Mouse (Mus musculus) lung, embryonic 14.5 days (tissue): ENCODE measurements at regions not wholly inside any gene's neighbourhood (a gene's known extent, or its start where the extent isn't known, plus 50 kb on each side); places are given as distances from the start of the nearest gene placed in this dataset.

ENCODE experiments used
- ATAC-seq: fragments of 200-750 bp; cut with Nextera tagmentation; 2 replicates; pipeline ENCODE4 v1.8.0; 2017; ENCODE audit warnings: mild to moderate bottlenecking, moderate TSS enrichment, moderate library complexity; ENCODE audit not compliant: insufficient read depth
- DNase-seq: peaks from one replicate; pipeline ENCODE4 v3.0.0-alpha.2; 2015
- H3K27ac ChIP-seq: fragments of 300-500 bp; sonication (generic); 2 replicates; pipeline ENCODE4 v1.5.1; 2014; ENCODE audit warnings: low read depth, mild to moderate bottlenecking, moderate library complexity
- H3K27me3 ChIP-seq: fragments of 300-500 bp; sonication (generic); 2 replicates; pipeline ENCODE4 v1.6.1; 2014; ENCODE audit warnings: low read length, control low read depth; ENCODE audit not compliant: insufficient read depth
- H3K36me3 ChIP-seq: fragments of 300-500 bp; sonication (generic); 2 replicates; pipeline ENCODE4 v1.6.1; 2014; ENCODE audit warnings: control low read depth; ENCODE audit not compliant: insufficient read depth
- H3K4me1 ChIP-seq: fragments of 300-500 bp; sonication (generic); 2 replicates; pipeline ENCODE4 v1.6.1; 2014; ENCODE audit warnings: antibody characterized with exemption, control low read depth; ENCODE audit not compliant: insufficient read depth
- H3K4me2 ChIP-seq: fragments of 300-500 bp; sonication (generic); 2 replicates; pipeline ENCODE4 v1.6.1; 2014; ENCODE audit warnings: mild to moderate bottlenecking
- H3K4me3 ChIP-seq: fragments of 300-500 bp; sonication (generic); 2 replicates; pipeline ENCODE4 v1.5.1; 2014; ENCODE audit warnings: low read depth, low read length
- H3K9ac ChIP-seq: fragments of 300-500 bp; sonication (generic); 2 replicates; pipeline ENCODE4 v1.6.1; 2014
- H3K9me3 ChIP-seq: fragments of 300-500 bp; sonication (generic); 2 replicates; pipeline ENCODE4 v1.6.1; 2016; ENCODE audit warnings: low read depth, low read length, control low read depth
- CTCF ChIP-seq: IDR thresholded peaks from 2 replicates; pipeline ENCODE4 v1.5.1; 2016; ENCODE audit warnings: antibody characterized with exemption, low read depth
- WGBS: fragments of 180-500 bp; shearing (Covaris S2); extraction: QIAGEN DNeasy Blood & Tissue Kit; methylation state at CpG from one replicate; pipeline ENCODE4 v1.1.7; 2014; 5-methylcytosine and 5-hydroxymethylcytosine counted together

DNA sequence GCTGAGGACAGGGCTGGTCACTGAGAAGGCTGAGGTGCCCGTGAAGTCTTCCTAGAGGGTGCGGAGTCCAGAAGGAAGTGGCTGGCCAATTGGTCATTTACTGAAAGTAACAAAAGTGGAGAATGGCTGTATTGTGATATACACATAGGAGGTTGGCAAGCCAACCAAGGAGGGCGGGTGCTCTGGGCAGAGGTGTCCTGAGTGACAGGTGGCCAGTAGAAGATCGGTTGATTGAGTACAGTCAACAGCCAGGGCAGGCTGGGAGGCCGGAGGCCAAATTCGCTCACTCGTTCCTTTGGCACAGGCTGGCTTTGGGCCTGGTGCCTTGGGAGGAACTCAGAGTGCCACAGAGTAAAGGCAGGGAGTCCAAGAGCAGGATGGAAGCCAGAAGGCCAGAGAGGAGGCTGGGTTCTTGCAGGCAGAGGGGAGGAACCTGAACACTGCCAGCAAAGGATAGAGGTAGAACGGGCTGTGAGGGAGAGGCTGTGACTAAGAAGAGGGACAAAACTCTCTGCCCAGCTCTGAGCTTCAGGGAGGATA, 68.3 kb downstream of the Gm11733 start:
- TF ChIP-seq CTCF: no peak
- no peaks in the 10 kb centered on the region for H3K27me3 ChIP-seq
- H3K9ac ChIP-seq: no peak overlapping the region
- H3K4me2 ChIP-seq: no peak overlapping the region
- DNase-seq: no peak
- ATAC-seq: no peak
- H3K9me3 ChIP-seq: no peaks in the 10 kb centered on the region
- H3K4me3 ChIP-seq: no peak overlapping the region
- no peak overlapping the region for H3K27ac ChIP-seq
- H3K4me1 ChIP-seq: no peaks in the 10 kb centered on the region
- H3K36me3 ChIP-seq: no peaks in the 10 kb centered on the region
- WGBS: 91% methylated on average over 8 of the region's 8 CpGs

DNA sequence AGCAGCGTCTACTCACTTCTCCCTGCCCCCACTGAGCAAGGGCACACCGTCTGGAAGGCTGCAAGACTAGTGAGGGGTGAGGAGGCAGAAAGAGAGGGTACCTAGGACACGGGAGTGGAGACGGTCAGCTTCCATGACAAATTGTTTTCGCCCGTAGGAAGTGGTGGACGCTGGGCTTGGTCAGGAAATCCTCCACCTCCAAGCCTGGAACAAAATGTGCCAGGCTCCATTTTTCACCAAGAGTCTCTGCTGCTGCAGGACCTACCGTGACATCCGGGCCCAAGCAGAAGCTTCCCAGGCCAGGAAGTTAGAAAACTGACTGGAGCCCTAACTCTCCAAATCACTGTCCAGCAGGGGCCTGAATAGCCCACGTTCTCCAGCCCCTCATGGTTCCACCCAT, 69.9 kb downstream of the Gm11733 start:
- H3K36me3 ChIP-seq: no peaks in the 10 kb centered on the region
- no peaks in the 10 kb centered on the region for H3K4me1 ChIP-seq
- no peak overlapping the region for H3K4me3 ChIP-seq
- ATAC-seq: no peak
- no peak for TF ChIP-seq CTCF
- H3K9me3 ChIP-seq: no peaks in the 10 kb centered on the region
- no peak overlapping the region for H3K27ac ChIP-seq
- WGBS: 35% methylated on average over 10 of the region's 10 CpGs
- no peak overlapping the region for H3K4me2 ChIP-seq
- peak; percentile 8 for DNase-seq
- H3K27me3 ChIP-seq: no peaks in the 10 kb centered on the region
- no peak overlapping the region for H3K9ac ChIP-seq

- no peak overlapping the region for H3K4me3 ChIP-seq
- no peak overlapping the region for H3K9ac ChIP-seq
- ATAC-seq (no peak), DNase-seq (no peak)
- no peaks in the 10 kb centered on the region for H3K27me3 ChIP-seq
- no peaks in the 10 kb centered on the region for H3K4me1 ChIP-seq
- H3K27ac ChIP-seq: no peak overlapping the region
- no peak overlapping the region for H3K4me2 ChIP-seq
- H3K9me3 ChIP-seq: no peaks in the 10 kb centered on the region
- H3K36me3 ChIP-seq: no peaks in the 10 kb centered on the region
- 76% methylated on average over 16 of the region's 16 CpGs for WGBS
- TF ChIP-seq CTCF: no peak
Measured at GRCm38 (mm10) chr11:117557474-117558381, 73.6 kb downstream of the Gm11733 start.

- no peak overlapping the region for H3K4me2 ChIP-seq
- DNase-seq: no peak
- H3K4me3 ChIP-seq: no peak overlapping the region
- H3K36me3 ChIP-seq: no peaks in the 10 kb centered on the region
- no peaks in the 10 kb centered on the region for H3K27me3 ChIP-seq
- H3K27ac ChIP-seq: no peak overlapping the region
- no peaks in the 10 kb centered on the region for H3K4me1 ChIP-seq
- no peak overlapping the region for H3K9ac ChIP-seq
- H3K9me3 ChIP-seq: no peaks in the 10 kb centered on the region
- no peak for TF ChIP-seq CTCF
- no peak for ATAC-seq
Measured at GRCm38 (mm10) chr11:117559839-117560238, 75.7 kb downstream of the Gm11733 start.

DNA sequence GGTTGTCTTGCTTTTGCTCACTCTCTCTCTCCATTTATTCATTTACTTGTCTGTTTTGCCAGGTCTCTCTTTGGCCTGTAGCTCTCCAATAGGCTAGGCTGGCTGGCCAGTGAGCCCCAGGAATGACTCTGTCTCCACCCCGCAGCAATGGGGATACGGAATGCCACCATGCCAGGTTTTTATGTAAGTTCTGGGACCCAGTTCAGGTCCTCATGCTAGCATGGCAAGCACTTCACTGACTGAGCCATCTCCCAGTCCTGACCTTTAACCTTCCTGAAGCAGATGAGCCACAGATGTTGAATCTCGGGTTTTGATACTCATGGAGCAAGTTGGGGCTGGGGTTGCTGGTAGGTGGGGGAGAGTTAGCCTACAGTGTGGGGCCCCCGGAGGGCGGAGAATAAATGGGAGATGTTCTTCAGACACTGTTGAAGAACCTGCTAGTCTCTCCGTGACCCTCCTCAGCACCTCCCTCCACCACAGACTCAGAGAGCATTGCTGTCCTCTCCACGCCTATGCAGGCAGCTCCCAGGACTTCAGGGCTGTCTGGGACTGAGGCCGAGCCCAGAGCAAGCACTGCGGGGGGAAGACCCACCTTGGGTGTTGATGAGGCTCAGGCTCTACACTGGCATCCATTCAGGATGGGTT, 83.9 kb downstream of the Gm11733 start:
- Histone ChIP-seq H3K4me3 (no peak overlapping the region), H3K9me3 (no peaks in the 10 kb centered on the region), H3K4me2 (no peak overlapping the region), H3K27me3 (no peaks in the 10 kb centered on the region), H3K4me1 (no peaks in the 10 kb centered on the region), H3K27ac (peak overlapping the region; percentile 52; the same call in 1 of the 2 replicates), H3K36me3 (no peaks in the 10 kb centered on the region), H3K9ac (no peak overlapping the region)
- TF ChIP-seq CTCF: no peak
- ATAC-seq: peak; percentile 44; the same call in 1 of the 2 replicates
- DNase-seq: no peak
- WGBS: 75% methylated on average over 9 of the region's 9 CpGs

DNA sequence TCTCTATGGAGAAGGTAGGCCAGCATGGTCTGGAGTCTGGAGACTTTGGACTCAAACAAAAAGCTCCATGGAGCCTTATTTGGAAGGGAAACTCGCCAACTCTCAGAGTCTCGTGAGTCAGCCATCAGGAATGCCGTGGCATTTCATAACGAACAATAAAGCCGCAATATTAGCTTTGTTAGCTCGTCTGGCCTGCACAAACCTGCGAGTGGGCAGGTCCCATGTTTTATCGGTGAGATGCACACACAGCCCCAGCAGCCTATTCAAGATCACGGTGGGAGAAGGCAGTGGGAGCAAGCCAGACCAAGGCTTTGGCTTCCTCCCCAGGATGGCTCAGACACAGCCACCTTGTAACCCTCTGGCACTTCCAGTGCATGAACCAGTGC, 84.4 kb downstream of the Gm11733 start:
- H3K27ac ChIP-seq: peak overlapping the region; percentile 64
- 50% methylated on average over 9 of the region's 9 CpGs for WGBS
- peak; percentile 70 for DNase-seq

GRCm38 (mm10) chr11:117569566-117570101, 84.5 kb upstream of the Tnrc6c start:
- Histone ChIP-seq H3K4me3 (no peak overlapping the region), H3K4me1 (no peaks in the 10 kb centered on the region), H3K4me2 (no peak overlapping the region), H3K27ac (no peak overlapping the region), H3K9me3 (no peaks in the 10 kb centered on the region), H3K36me3 (no peaks in the 10 kb centered on the region), H3K27me3 (no peaks in the 10 kb centered on the region), H3K9ac (no peak overlapping the region)
- ATAC-seq: no peak
- WGBS: 64% methylated on average over 8 of the region's 8 CpGs
- DNase-seq: no peak
- no peak for TF ChIP-seq CTCF

More for the DNA sequence above, 84.4 kb downstream of the Gm11733 start:
- no peak overlapping the region for H3K4me3 ChIP-seq
- no peak overlapping the region for H3K9ac ChIP-seq
- no peaks in the 10 kb centered on the region for H3K36me3 ChIP-seq
- H3K27me3 ChIP-seq: no peaks in the 10 kb centered on the region
- no peak overlapping the region for H3K4me2 ChIP-seq
- no peaks in the 10 kb centered on the region for H3K9me3 ChIP-seq
- H3K4me1 ChIP-seq: no peaks in the 10 kb centered on the region
- no peak for TF ChIP-seq CTCF
- peak; percentile 31; the same call in 1 of the 2 replicates for ATAC-seq
